Mouse (Mus musculus) intestine, postnatal 0 days (tissue): Measurements from ENCODE around the gene Tnn. TPM values are rescaled to one million over a fixed set of nuclear protein-coding genes. Genes with fewer than 3 reads are reported as not detected.

ENCODE experiments used
- ATAC-seq: fragments of 200-750 bp; cut with Nextera tagmentation; 2 replicates; pipeline ENCODE4 v1.8.0; 2017; ENCODE audit warnings: mild to moderate bottlenecking, moderate TSS enrichment, moderate library complexity
- H3K27ac ChIP-seq: fragments of 300-500 bp; sonication (generic); 2 replicates; pipeline ENCODE4 v1.5.1; 2014; ENCODE audit warnings: mild to moderate bottlenecking, low read depth, low read length, moderate library complexity
- H3K27me3 ChIP-seq: fragments of 300-500 bp; sonication (generic); replicated peaks from 2 replicates; pipeline ENCODE4 v1.6.1; 2014; ENCODE audit warnings: low read length, mixed read lengths; ENCODE audit not compliant: control insufficient read depth, insufficient read depth
- H3K36me3 ChIP-seq: fragments of 300-500 bp; sonication (generic); 2 replicates; pipeline ENCODE4 v1.6.1; 2014; ENCODE audit warnings: mild to moderate bottlenecking, moderate library complexity; ENCODE audit not compliant: control insufficient read depth, insufficient read depth
- H3K4me1 ChIP-seq: fragments of 300-500 bp; sonication (generic); replicated peaks from 2 replicates; pipeline ENCODE4 v1.6.1; 2014; ENCODE audit warnings: antibody characterized with exemption, low read length, mixed read lengths; ENCODE audit not compliant: control insufficient read depth, insufficient read depth
- H3K4me2 ChIP-seq: fragments of 300-500 bp; sonication (generic); replicated peaks from 2 replicates; pipeline ENCODE4 v1.6.1; 2014; ENCODE audit warnings: low read depth, mild to moderate bottlenecking, moderate library complexity
- H3K4me3 ChIP-seq: fragments of 300-500 bp; sonication (generic); 2 replicates; pipeline ENCODE4 v1.5.1; 2014; ENCODE audit warnings: low read depth, low read length
- H3K9ac ChIP-seq: fragments of 300-500 bp; sonication (generic); 2 replicates; pipeline ENCODE4 v1.6.1; 2014; ENCODE audit warnings: mild to moderate bottlenecking, low read depth, low read length
- H3K9me3 ChIP-seq: fragments of 300-500 bp; sonication (generic); 2 replicates; pipeline ENCODE4 v1.6.1; 2016; ENCODE audit warnings: mixed run types; ENCODE audit not compliant: control insufficient read depth
- CTCF ChIP-seq: sonication (generic); IDR thresholded peaks from 2 replicates; pipeline ENCODE4 v1.5.1; 2016; ENCODE audit warnings: low read depth, mild to moderate bottlenecking, control low read depth, antibody characterized with exemption, moderate library complexity
- WGBS: fragments of 180-500 bp; shearing (Covaris S2); extraction: QIAGEN DNeasy Blood & Tissue Kit; methylation state at CpG from one replicate; pipeline ENCODE4 v1.1.7; 2014; 5-methylcytosine and 5-hydroxymethylcytosine counted together
- polyA plus RNA-seq: library from polyadenylated mRNA; unstranded; fragments of >200 nt; fragmentation: Nextera tagmentation; extraction: Ambion mirVana; gene quantifications from 2 replicates; pipeline ENCODE4 v1.2.1, GENCODE M21; 2015

Tnn gene
- polyA plus RNA-seq, 1 experiment from 2014 or later: 1.9 TPM

GRCm38 (mm10) chr1:160046786-160047185 lies 106.6 kb downstream of the Tnn start:
- Histone ChIP-seq H3K4me2 (no peak overlapping the region), H3K36me3 (no peaks in the 10 kb centered on the region), H3K27ac (no peak overlapping the region), H3K9me3 (no peaks in the 10 kb centered on the region), H3K9ac (no peak overlapping the region), H3K27me3 (no peaks in the 10 kb centered on the region), H3K4me1 (peaks cover 4% of the 10 kb centered on the region), H3K4me3 (no peak overlapping the region)
- WGBS: 81% methylated on average over 4 of the region's 4 CpGs
- no peak for TF ChIP-seq CTCF
- ATAC-seq: no peak

DNA sequence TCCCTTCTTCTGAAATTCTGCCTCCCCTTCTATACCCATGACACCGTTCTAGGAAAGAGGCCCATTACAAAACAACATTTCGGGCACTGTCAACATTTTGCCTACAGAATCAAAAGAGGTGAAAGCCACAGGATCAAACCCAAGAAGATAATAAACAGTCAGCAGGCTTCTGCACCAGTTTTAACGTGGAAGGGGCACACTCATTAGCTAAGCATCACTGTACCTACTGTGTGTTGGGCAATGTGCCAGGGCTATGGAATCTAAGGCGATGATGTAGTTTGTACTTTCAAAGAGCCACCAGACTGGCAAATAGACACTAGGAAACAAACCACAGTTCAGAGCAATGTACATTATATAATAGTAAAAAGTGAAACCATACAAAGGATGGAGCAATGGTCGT lies 107.4 kb downstream of the Tnn start:
- WGBS: 81% methylated on average over 5 of the region's 5 CpGs
- H3K27ac ChIP-seq: no peak overlapping the region

DNA sequence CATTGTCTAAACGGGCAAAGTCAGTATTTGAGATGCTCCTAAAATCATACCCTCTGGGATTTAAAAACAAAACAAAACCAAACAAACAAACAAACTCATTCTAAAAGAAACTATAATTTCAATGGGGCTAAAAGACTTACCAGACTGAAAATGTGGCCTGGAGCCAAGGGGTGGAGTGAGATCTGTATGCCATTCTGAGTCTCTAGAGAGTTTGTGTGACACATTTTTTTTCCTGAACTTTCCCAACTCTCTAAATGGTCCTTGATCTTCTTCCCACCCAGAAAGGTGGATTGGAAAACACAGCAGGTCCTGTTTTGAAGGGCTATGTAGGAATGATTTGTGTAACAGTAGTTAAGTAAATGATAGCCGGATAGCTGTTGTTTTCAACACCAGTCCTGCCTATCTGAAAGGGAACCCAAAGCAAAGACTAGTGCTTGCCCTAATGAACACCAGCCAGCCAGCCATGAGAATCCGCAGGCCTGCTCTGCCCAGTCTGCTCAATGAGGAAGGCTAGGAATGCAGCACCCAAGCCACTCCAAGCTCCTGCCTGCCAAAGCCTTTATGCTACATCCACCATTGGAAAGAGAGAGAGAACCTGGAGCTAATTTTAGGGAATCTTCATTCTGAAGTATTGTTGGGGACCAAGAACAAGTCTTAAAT lies 108.2 kb downstream of the Tnn start:
- H3K4me3 ChIP-seq: peak overlapping the region; percentile 49
- H3K36me3 ChIP-seq: no peaks in the 10 kb centered on the region
- ATAC-seq: no peak
- WGBS: 56% methylated on average over 3 of the region's 3 CpGs
- peak overlapping the region; percentile 27; the same call in 1 of the 2 replicates for H3K9ac ChIP-seq
- H3K9me3 ChIP-seq: no peaks in the 10 kb centered on the region
- H3K27ac ChIP-seq: no peak overlapping the region
- H3K4me1 ChIP-seq: peaks cover 4% of the 10 kb centered on the region
- no peak for TF ChIP-seq CTCF
- H3K4me2 ChIP-seq: peak overlapping the region; percentile 82
- H3K27me3 ChIP-seq: no peaks in the 10 kb centered on the region

More for the DNA sequence above, 107.4 kb downstream of the Tnn start:
- Histone ChIP-seq H3K9me3 (no peaks in the 10 kb centered on the region), H3K27me3 (no peaks in the 10 kb centered on the region), H3K4me1 (peaks cover 4% of the 10 kb centered on the region), H3K4me2 (no peak overlapping the region), H3K9ac (no peak overlapping the region), H3K36me3 (no peaks in the 10 kb centered on the region), H3K4me3 (no peak overlapping the region)
- no peak for ATAC-seq
- TF ChIP-seq CTCF: no peak

- H3K9ac ChIP-seq: peak within 1 kb of the TSS; percentile 27
- WGBS: 1% methylated on average over 33 of the region's 33 CpGs
- peak within 1 kb of the TSS; percentile 23 for H3K27ac ChIP-seq
- TF ChIP-seq CTCF: peak; percentile 80
- H3K4me1 ChIP-seq: peaks cover 4% of the 10 kb centered on the region
- no peaks in the 10 kb centered on the region for H3K36me3 ChIP-seq
- peak within 1 kb of the TSS; percentile 82 for H3K4me2 ChIP-seq
- H3K9me3 ChIP-seq: no peaks in the 10 kb centered on the region
- H3K27me3 ChIP-seq: no peaks in the 10 kb centered on the region
- H3K4me3 ChIP-seq: peak within 1 kb of the TSS; percentile 49
- ATAC-seq: peak; percentile 80
These were observed 109.0 kb downstream of the Tnn start, which contains the start of gene 4930523C07Rik for GRCm38 (mm10) chr1:160044237-160045021. Gene 4930523C07Rik, plus strand, starts transcription at chr1:160044382.

GRCm38 (mm10) chr1:160043271-160043975 lies 110.0 kb downstream of the Tnn start:
- 79% methylated on average over 13 of the region's 13 CpGs for WGBS
- TF ChIP-seq CTCF: no peak
- Histone ChIP-seq H3K27me3 (no peaks in the 10 kb centered on the region), H3K9me3 (no peaks in the 10 kb centered on the region), H3K9ac (peak overlapping the region; percentile 27; the same call in 1 of the 2 replicates), H3K4me2 (peak overlapping the region; percentile 82), H3K4me1 (peaks cover 4% of the 10 kb centered on the region), H3K36me3 (no peaks in the 10 kb centered on the region), H3K27ac (no peak overlapping the region), H3K4me3 (peak overlapping the region; percentile 49; the same call in 1 of the 2 replicates)
- ATAC-seq: no peak

- H3K9me3 ChIP-seq: no peaks in the 10 kb centered on the region
- H3K27ac ChIP-seq: no peak overlapping the region
- no peak for TF ChIP-seq CTCF
- no peaks in the 10 kb centered on the region for H3K27me3 ChIP-seq
- H3K36me3 ChIP-seq: no peaks in the 10 kb centered on the region
- H3K4me3 ChIP-seq: no peak overlapping the region
- no peak overlapping the region for H3K4me2 ChIP-seq
- H3K9ac ChIP-seq: no peak overlapping the region
- 93% methylated on average over 7 of the region's 7 CpGs for WGBS
- peaks cover 4% of the 10 kb centered on the region for H3K4me1 ChIP-seq
- ATAC-seq: no peak
These were observed 111.0 kb downstream of the Tnn start for GRCm38 (mm10) chr1:160042351-160042750.
